Mouse (Mus musculus) adrenal gland, postnatal 14 days (tissue): ENCODE measurements around the gene Icmt. TPM values are rescaled to one million over a fixed set of nuclear protein-coding genes. Genes with fewer than 3 reads are reported as not detected.

Experiments used
- DNase-seq: peaks from one replicate; pipeline ENCODE4 v3.0.0; 2021; ENCODE audit warnings: mixed read lengths
- long read RNA-seq, 2 experiments: library from polyadenylated mRNA; stranded (forward); transcript quantifications; one replicate each; pipeline ENCODE4 v2.0.0; 2021
- total RNA-seq: library from RNA; stranded (reverse); gene quantifications from 2 replicates; pipeline ENCODE4 v1.2.3, GENCODE M21; 2021

The Icmt gene
- total RNA-seq, result 36.9 and 39.6 TPM in 2 replicates
- long read RNA-seq, experiment 1, full-length matches to known transcripts, result 19 of 33 reads
- long read RNA-seq, experiment 1, partial matches to known transcripts, result 2 of 33 reads
- long read RNA-seq, experiment 1, other reads (novel, unspliced or antisense), result 12 of 33 reads
- long read RNA-seq, experiment 2, full-length matches to known transcripts, result 14 of 23 reads
- long read RNA-seq, experiment 2, partial matches to known transcripts, result 1 of 23 reads
- long read RNA-seq, experiment 2, other reads (novel, unspliced or antisense), result 8 of 23 reads

GRCm38 (mm10) chr4:152296874-152297861 lies at the start of gene Icmt:
Icmt (plus strand) TSS chr4:152297227.
- peak; percentile 100 for DNase-seq

- no peak for DNase-seq
These were observed 46.4 kb upstream of the Icmt start for GRCm38 (mm10) chr4:152250615-152251014.

GRCm38 (mm10) chr4:152253183-152253759 lies 43.8 kb upstream of the Icmt start:
- DNase-seq, result peak; percentile 69

GRCm38 (mm10) chr4:152257070-152257469 lies 40.0 kb upstream of the Icmt start:
- peak; percentile 75 for DNase-seq

GRCm38 (mm10) chr4:152260451-152260850 lies 36.6 kb upstream of the Icmt start:
- DNase-seq, result peak; percentile 44

- no peak for DNase-seq
These were observed 34.8 kb upstream of the Icmt start for GRCm38 (mm10) chr4:152262187-152262586.

- no peak for DNase-seq
These were observed 33.9 kb upstream of the Icmt start for GRCm38 (mm10) chr4:152263089-152263488.

- DNase-seq, result peak; percentile 58
These were observed 33.4 kb upstream of the Icmt start for GRCm38 (mm10) chr4:152263512-152264176.

GRCm38 (mm10) chr4:152264177-152264530 lies 32.9 kb upstream of the Icmt start:
- DNase-seq, result no peak

- DNase-seq, result no peak
These were observed 32.0 kb upstream of the Icmt start for GRCm38 (mm10) chr4:152264867-152265568.

GRCm38 (mm10) chr4:152265791-152266190 lies 31.2 kb upstream of the Icmt start:
- DNase-seq, result no peak

GRCm38 (mm10) chr4:152266236-152266895 lies 30.7 kb upstream of the Icmt start:
- DNase-seq, result peak; percentile 57

- DNase-seq, result peak; percentile 83
These were observed 29.2 kb upstream of the Icmt start for GRCm38 (mm10) chr4:152267748-152268369.

GRCm38 (mm10) chr4:152269967-152270366 lies 27.1 kb upstream of the Icmt start:
- no peak for DNase-seq

- no peak for DNase-seq
These were observed 26.4 kb upstream of the Icmt start for GRCm38 (mm10) chr4:152270599-152270998.

- no peak for DNase-seq
These were observed 25.7 kb upstream of the Icmt start for GRCm38 (mm10) chr4:152271334-152271733.

GRCm38 (mm10) chr4:152272006-152272405 lies 25.0 kb upstream of the Icmt start:
- DNase-seq, result no peak

GRCm38 (mm10) chr4:152272449-152273049 lies 24.5 kb upstream of the Icmt start:
- peak; percentile 53 for DNase-seq

GRCm38 (mm10) chr4:152273191-152273590 lies 23.8 kb upstream of the Icmt start:
- no peak for DNase-seq

- DNase-seq, result peak; percentile 57
These were observed 23.3 kb upstream of the Icmt start, which contains the start of gene Gpr153 for GRCm38 (mm10) chr4:152273621-152274236. Gpr153 (plus strand) TSS chr4:152274232.
